Mouse (Mus musculus) liver, adult 2 months (tissue): ENCODE measurements at regions not wholly inside any gene's neighbourhood (a gene's known extent, or its start where the extent isn't known, plus 50 kb on each side); places are given as distances from the start of the nearest gene placed in this dataset.

ENCODE experiments used
- CTCF ChIP-seq: fragments of 200-500 bp; IDR thresholded peaks from 2 replicates; pipeline ENCODE4 v1.5.1; 2011; ENCODE audit warnings: low read depth, low read length, control low read depth
- POLR2A ChIP-seq: fragments of 200-500 bp; IDR thresholded peaks from 2 replicates; pipeline ENCODE4 v1.6.1; 2011; ENCODE audit warnings: low read length, control low read depth; ENCODE audit not compliant: insufficient read depth; ENCODE audit errors: extremely low read depth

DNA sequence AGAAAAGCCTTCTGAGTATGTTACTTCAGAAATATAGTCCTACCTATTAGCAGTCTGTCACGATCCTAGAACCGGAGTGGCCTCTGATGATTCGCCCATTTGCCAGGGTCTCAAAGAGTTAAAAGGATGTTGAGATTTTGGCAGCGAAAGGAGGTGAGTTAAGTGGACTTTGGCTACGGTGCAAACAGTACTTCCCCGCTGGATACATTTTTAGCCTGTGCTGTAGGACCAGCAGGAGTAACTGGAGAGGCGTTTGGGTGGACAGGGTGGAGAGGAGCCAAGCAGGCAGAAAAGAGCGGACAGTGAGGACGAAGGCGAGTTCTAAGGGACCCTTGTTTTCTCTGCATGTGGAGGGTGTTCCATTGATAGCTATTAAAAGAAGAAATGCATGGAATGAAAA lies 76.6 kb upstream of the Mkln1 start:
- TF ChIP-seq CTCF = 0 out of 2 replicates have a peak, but pooled peaks have one; percentile 10
- TF ChIP-seq POLR2A = no peak
